Mouse (Mus musculus): ENCODE measurements around the gene Krt4.

The Krt4 gene

GRCm38 (mm10) chr15:101924635-101925034 is at the start of gene Krt4:
Gene Krt4, minus strand, starts transcription at chr15:101924735.
- no peak for DNase-seq (ENCODE audit: low spot score)

GRCm38 (mm10) chr15:101973414-101974077 is 49.0 kb upstream of the Krt4 start:
- peak; percentile 99 for DNase-seq (ENCODE audit: low spot score)

DNA sequence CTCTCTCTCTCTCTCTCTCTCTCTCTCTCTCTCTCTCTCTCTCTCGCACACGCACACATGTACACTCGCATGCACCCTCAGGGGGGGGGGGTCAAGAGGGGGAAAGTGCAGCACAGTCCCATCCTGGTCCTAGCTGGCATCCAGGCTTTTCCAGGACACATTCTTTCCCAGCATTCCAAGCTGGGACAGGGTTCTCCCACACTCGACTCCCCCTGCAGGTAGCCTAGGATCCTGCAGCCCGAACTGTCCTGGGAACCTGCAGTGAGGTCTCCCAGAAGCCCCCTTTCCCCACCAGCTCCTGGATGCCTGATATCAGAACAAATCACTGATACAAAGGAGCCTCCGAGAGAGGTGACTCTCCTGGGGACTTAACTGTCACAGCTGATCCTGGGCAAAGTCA is 46.0 kb upstream of the Krt4 start:
- peak; percentile 87 for DNase-seq (ENCODE audit: low spot score)

- no peak for DNase-seq (ENCODE audit: low spot score)
Observed at GRCm38 (mm10) chr15:101966808-101967207, 42.3 kb upstream of the Krt4 start.

- no peak for DNase-seq (ENCODE audit: low spot score)
Observed at GRCm38 (mm10) chr15:101958891-101959290, 34.4 kb upstream of the Krt4 start.

- no peak for DNase-seq (ENCODE audit: low spot score)
Observed at GRCm38 (mm10) chr15:101954187-101954586, 29.7 kb upstream of the Krt4 start, which contains the start of gene Krt78. Gene Krt78, minus strand, starts transcription at chr15:101954287.

DNA sequence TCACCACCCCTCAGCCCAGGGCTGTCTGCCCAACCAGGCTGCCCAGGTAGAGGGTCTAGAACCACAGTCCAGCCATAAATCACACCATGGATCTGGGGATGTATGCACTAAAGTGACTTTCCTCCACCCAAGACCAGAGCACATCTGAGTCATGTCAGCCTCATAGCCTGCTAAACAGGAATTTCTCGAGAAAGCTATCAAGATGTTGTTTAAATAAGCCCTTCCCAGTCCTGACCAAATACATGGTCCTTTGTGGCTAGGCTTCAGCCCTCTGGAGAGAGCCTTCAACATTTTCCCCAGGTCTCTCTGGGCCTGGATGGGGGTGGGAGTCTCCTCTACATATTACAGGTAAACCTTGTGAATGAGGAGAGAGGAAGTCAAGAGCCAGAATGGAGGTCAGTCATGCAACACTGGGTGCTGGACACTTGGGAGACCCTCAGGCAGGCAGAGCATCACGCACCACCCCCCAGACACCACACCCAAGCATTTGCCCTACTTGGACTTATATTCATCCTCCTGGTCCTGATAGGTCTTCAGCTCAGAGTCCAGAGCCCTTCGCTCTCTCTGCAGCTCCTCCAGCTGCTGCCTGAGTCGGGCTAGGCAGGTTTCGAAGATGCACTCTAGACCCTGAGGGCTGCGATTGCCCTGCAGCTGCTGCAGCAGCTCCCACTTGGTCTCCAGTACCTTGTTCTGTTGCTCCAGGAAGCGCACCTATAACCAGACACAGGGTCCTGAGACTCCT is 28.4 kb upstream of the Krt4 start:
- DNase-seq (ENCODE audit: low spot score): no peak

DNA sequence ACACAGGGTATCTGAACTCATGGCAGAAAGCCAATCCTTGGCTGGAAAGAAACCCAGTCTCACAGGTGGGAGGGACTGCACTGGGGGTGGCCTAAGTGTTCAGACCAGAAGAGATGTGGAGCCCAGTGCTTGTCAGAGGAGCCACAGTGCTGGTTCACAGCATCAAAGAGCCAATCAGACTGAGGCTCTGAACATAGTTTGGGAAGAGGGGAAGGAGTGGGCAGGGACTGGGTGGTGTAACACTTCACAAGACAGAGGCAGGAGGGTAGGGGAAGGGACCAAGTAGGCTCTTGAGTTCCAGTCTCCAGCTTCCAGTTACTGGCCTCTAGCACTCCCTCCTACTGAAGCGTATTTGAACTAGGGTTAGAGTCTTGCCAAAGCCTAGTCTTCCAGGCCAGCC is 20.9 kb upstream of the Krt4 start:
- DNase-seq (ENCODE audit: low spot score): no peak

DNA sequence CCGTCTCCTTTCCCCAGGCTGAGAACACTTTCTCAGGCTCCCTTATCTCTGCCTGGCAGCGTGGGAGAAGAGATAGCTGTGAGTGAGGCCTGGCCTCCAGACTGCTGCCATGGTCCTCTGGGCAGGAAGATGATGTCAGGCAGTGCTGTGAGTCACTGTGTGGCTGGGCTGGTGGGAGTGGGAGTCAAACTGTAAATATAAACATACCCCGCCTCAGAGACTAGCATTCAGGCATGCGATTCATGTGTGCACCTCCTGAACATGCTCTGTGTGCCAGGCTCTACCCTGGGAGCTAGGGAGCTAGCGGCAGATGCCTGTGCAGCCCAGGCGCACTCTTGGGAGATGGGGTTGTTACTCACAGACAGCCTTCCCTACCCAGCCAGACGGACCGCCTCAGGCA is 17.4 kb upstream of the Krt4 start:
- DNase-seq (ENCODE audit: low spot score): peak; percentile 6

- DNase-seq (ENCODE audit: low spot score): no peak
Observed at GRCm38 (mm10) chr15:101940274-101940829, 15.8 kb upstream of the Krt4 start, which contains the start of gene Krt79. Gene Krt79, minus strand, starts transcription at chr15:101940324.

GRCm38 (mm10) chr15:101938600-101939308 is 14.2 kb upstream of the Krt4 start:
- DNase-seq (ENCODE audit: low spot score): no peak

DNA sequence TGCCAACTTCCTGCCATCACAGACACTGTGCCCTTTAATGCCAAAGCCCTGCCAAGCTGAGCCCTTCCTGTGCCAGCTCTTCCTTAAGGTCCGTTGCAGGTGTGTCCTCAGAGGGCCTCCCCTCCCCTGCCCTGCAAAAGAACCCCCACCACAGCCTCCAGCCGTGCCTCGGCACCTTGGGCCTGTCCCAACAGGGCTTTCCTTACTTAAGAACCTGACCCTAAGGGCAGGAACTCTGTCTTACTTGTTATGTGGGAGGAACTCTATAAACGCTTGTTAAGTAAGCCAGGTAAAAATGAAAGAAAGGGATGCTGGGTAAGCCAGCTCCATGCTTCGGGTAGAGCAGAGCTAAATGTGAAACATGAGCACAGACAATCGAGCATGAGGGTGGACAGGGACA is 8.5 kb upstream of the Krt4 start:
- DNase-seq (ENCODE audit: low spot score): no peak

DNA sequence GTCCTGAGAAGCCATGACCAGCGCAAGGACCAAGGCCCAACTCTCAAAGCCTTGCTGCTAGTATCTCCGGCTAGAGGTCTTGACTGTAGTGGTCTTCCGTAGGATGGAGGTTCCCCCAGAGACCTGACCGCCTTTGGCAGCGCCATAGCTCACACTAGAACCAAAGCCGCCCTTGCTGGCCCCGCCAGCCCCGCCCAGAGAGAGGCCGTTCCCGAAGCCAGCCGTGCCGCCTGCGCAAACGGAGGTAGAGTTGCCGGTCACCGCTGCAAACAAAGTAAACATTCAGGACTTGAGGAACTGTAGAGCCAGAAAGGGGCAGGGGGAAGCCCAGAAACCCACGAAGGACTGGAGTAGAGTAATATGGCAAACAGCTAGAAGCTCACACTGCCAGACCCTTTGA is 5.1 kb upstream of the Krt4 start:
- DNase-seq (ENCODE audit: low spot score): peak; percentile 43

- DNase-seq (ENCODE audit: low spot score): peak; percentile 18
Observed at GRCm38 (mm10) chr15:101929087-101929486, 4.6 kb upstream of the Krt4 start.

- no peak for DNase-seq (ENCODE audit: low spot score)
Observed at GRCm38 (mm10) chr15:101927340-101928080, 3.0 kb upstream of the Krt4 start.

GRCm38 (mm10) chr15:101925041-101925440 is 506 bp upstream of the Krt4 start:
- DNase-seq (ENCODE audit: low spot score): no peak

DNA sequence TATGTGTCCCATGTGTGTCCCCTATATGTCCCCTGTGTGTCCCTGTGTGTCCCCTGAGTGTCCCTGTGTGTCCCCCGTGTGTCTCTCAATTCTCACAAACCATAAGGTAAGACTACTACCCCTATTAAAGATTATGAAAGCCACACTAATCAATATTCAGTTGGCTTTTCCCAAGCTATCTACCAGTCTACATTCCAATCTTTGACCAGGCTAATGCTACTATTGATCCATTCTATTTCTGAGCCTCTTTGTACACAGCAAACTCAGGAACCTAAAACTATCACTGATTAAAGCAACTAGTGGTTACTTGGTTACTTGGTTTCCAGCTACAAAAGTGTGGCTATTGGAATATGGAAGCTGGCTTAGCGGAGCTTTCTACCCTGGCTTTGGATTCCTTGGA is 2.2 kb downstream of the Krt4 start:
- DNase-seq (ENCODE audit: low spot score): no peak

- DNase-seq (ENCODE audit: low spot score): no peak
Observed at GRCm38 (mm10) chr15:101916072-101916471, 8.5 kb downstream of the Krt4 start.

DNA sequence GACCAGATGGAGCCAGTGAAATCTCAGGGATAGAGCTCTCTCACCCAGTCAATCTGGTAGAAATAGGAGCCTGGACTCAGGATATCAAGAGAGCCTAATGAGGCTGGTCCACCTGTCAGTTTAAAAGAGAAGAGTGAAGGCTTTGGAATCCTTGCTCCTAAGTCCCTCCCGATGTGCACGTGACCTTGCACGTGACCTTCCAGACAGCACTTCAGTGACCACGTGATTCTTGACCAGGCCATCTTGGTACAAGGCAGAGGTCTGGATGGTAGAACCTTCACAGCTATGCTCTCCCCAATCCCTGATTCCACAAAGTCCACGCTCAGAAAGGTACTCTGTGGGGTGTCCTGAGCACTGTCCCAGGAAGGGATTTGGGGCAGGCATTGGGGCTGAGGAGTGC is 19.7 kb downstream of the Krt4 start:
- no peak for DNase-seq (ENCODE audit: low spot score)

DNA sequence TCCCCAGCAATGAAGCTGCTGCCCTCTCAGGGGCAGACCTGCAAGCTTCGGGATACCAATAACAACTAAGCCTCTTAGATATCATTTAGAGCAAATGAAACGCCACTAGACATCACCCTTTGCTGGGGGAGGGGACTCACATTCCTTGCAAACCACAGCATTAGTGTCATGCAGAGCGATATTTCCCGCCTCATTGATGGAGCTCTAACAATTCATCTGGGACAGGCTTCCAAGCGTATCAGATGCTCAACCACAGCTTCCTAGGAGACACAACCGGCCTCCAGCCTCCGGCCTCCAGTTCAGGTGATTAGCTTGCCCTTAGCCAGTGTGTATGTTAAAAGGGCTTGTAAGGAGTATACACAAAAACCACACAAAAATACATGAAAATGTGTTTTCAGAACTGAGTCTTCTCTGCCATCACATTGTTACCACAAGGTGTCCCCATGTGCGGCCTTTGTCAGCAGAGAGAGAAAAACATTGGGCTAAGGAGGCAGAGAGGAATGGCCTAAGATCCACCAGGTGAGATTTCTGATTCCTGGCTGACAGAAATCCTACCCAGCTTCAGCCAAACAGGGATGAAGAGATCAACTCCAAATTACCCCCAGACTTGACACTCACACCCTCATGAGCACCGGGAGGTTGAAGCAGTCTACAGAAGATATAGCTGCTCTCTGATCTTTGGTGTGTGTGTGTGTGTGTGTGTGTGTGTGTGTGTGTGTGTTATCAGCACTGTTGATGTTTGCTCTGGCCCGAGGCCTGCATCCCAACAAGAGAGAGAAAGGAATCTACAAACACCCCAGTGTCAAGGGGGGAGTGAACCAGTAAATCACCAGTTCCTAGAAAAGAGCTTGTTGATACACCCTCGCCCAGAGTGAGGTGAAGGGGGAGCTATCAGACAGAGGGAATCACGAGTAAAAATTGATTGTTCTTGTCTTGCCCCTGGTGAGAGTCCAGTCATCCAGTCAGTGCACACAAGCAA is 22.1 kb downstream of the Krt4 start:
- DNase-seq (ENCODE audit: low spot score): peak; percentile 1

GRCm38 (mm10) chr15:101895216-101895615 is 29.3 kb downstream of the Krt4 start:
- DNase-seq (ENCODE audit: low spot score): no peak

Measured in embryo, embryonic 10.5 days (tissue).